Mouse (Mus musculus) ovary, postnatal 14 days (tissue): ENCODE results near the gene Coa3.

Experiments used
- DNase-seq: peaks from one replicate; pipeline ENCODE4 v3.0.0; 2022; ENCODE audit warnings: low spot score

Coa3 gene

DNA sequence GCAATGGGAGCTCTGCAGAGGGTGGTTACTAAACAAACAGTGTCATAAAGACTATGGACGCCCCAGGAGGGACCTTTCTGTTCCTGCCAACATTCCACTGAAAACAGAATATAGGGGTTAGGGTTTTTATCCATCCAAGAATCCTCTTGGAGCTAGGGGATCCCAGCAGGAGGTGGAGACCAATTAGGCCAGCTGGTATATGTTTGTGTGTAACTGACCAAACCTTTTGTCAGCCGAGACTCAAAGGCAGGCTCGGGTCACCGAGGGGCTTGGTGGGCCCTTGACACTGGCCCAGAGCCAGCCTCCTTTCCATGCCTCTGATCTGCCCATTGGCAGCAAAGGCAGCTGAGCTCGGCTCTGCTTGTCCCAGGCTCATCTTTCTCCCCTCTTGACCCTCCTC, 4.0 kb upstream of the Coa3 start:
- no peak for DNase-seq

DNA sequence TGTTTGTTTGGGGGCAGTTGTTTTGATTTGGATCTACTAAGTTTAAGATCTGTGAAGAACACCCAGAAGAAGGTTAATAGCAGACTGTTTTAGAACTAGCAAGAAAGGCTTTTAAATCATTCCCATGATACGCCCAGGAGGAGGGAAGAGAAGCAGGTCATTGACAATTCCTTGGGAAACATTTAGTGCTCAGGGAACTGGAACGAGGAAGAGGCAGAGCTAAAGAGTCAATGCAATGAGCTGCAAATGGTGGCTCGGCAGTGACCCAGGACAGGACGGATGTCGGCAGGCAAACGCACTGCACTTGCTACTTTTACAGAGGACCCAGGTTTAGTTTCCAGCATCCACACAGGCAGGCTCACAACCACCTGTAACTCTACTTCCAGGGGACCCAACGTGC, 1.9 kb upstream of the Coa3 start:
- DNase-seq, result no peak

GRCm38 (mm10) chr11:101279193-101279569, 267 bp upstream of the Coa3 start:
- no peak for DNase-seq

DNA sequence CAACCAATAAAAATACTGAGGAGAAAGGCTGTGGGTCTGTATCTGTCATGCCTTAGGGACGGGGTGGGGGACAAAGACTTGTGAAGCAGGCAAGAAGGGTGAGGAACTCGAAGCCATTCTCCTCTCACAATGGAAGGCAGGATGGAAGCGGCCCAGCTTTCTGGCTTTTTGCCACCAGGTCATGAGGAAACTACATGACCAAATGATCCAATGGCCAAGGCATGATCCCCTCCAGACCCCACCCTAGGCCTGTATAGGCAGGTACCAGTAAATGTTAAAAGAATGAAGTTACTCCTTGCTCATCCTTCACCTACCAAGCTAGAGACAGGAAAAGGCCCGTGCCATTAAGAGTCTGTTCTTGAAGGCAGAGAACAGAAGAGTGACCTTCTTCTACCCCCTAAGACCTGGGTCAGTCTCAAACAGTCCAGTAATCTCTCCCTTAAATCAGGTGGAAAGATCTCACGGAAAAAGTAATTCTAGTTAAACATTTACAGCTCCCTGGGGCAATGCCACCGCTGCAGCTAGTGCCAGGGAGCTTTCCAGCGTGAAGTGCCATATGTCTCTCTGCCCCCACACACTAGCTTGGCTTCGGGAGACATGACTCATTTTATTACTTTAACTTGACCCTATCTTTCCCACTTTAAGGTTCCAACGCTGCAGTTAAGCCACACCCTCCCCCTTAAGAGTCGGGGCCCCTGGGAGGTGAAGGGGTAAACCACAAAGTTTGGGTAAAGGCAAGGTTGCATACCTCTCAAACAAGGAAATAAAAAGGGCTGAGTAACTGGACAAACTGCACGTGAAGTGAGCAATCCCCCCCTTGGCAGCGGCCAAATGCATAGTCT, 1.3 kb downstream of the Coa3 start:
- no peak for DNase-seq

DNA sequence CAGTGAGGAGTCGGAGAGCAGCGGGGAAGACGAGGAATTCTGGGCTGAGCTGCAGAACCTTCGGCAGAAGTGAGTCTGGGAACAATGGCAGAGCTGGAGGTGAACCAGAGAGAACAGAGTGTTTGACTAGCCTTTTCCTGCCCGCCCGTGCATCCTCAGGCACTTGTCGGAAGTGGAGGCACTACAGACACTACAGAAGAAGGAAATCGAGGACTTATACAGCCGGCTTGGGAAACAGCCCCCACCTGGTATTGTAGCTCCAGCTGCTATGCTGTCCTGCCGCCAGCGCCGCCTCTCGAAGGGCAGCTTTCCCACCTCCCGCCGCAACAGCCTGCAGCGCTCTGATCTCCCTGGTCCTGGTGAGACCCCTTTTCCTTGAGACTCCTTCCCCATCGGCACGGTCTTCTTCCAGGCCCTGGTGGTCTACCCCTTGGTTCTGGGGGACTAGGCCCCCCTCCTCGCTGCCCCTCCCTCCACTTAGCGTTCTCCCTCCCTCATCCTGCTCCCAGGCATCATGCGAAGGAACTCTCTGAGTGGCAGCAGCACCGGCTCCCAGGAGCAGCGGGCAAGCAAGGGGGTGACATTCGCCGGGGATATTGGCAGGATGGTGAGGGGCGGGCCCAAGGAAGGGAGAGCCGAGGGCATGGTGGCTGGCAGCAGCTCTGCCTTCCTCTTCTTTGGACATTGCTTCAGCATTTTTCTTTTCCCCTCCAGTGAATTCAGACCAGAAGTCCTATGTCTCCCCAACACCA, 2.4 kb downstream of the Coa3 start:
- DNase-seq, result no peak

GRCm38 (mm10) chr11:101275309-101275708, 3.6 kb downstream of the Coa3 start:
- DNase-seq, result no peak

DNA sequence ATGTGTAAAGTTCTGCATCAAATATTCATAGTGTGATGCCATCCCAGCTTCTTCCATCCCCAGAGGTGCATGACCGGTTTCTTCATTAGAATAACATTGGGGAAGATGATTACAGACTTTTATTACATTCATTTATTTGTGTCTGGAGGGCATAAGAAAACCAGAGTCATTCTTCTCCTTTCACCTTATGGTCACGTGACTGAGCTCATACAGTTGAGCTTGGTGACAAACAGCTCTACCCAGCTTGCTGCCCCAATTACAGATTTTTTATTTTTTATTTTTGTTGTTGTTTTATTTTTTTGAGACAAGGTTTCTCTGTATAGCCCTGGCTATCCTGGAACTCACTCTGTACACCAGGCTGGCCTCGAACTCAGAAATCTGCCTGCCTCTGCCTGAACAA, 6.5 kb downstream of the Coa3 start:
- no peak for DNase-seq

DNA sequence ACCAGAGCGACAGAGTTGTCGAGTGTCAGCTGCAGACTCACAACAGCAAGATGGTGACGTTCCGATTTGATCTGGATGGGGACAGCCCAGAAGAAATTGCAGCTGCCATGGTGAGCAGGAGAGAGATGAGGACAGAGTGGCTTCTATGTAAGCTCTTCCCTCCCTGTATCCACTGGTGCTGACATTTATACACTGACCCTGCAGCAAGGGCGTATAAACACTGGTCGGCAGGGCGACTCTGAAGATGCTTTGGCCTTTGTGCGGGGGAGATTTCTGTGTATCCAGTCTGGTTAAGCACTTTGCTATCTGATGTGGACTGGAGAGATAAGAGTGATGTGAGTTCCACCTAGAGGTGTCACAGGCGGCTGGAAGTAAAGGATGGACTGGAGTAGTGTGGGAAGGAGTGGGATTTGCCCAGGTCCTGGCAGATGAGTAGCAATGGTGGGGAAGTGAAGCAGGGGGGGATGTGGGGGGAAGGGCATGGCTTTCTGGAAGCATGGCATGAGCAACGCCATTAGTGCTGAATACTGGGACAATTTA, 9.3 kb downstream of the Coa3 start:
- no peak for DNase-seq

- no peak for DNase-seq
Observed at GRCm38 (mm10) chr11:101265906-101266305, 13.0 kb downstream of the Coa3 start.

DNA sequence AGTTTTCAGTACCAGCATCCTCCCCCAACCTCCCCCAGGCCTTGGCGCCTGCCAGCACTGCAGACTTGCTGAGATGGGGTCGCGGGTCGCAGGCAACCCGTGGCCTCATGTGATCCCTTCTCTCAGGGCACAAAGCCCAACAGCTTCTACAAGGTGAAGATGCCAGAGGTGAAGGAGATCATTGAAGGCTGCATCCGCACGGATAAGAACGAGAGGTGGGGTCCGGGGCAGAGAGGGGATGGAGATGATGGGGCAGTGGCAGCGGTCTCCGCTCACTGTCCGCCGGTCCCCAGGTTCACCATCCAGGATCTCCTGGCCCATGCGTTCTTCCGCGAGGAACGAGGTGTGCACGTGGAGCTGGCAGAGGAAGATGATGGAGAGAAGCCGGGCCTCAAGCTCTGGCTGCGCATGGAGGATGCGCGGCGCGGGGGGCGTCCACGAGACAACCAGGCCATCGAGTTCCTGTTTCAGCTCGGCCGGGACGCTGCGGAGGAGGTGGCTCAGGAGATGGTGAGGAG, 13.9 kb downstream of the Coa3 start:
- DNase-seq, result no peak

DNA sequence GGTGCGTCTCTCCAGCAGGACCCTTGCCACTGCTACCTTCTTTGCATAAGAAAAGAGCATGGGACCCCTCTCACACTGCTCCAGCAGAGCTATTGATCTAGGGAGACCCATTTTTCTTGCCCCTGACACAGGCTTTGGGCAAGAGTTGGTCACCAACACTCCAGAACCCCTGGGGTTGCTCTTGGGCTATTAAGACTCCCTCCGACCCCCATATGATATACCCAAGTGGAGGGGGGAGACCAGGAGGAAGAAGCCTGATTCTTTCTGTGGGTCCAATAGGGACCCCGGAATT, 15.0 kb downstream of the Coa3 start:
- no peak for DNase-seq

DNA sequence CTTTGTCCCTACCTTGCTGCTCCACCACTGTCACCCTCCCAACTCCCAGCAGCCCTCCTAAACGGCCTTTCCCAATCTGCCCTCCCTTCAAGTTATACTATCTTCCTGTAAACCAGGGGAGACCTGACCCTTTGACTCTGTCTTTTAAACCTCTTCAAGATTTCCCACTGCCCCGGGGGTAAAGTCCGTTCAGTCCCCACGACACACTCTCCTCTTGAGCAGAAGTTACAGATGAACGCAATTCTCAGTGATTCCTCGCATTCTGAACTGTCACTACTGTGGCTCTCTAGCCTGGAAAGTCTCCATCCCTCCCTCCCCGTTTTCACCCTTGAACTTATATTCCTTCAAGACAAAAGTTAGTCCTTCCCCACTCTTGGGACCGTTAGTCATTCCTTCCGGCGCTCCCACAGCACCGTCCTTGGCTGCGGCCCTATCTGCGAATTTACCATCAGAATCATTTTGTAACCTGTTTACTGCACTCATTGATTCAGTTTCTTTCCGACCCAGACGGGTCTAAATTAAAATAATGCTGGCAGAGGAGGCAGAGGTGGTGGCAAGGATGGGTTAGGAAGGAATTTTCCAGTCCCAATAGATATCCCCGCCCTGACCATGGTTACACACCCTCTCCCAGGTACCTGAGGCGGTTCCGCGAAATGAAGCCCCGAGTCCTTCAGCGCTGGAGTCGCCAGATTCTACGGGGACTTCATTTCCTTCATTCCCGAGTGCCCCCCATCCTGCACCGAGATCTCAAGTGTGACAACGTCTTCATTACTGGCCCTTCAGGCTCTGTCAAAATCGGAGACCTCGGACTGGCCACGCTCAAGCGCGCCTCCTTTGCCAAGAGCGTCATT, 15.6 kb downstream of the Coa3 start:
- DNase-seq, result no peak

GRCm38 (mm10) chr11:101262272-101262967, 16.5 kb downstream of the Coa3 start:
- no peak for DNase-seq

DNA sequence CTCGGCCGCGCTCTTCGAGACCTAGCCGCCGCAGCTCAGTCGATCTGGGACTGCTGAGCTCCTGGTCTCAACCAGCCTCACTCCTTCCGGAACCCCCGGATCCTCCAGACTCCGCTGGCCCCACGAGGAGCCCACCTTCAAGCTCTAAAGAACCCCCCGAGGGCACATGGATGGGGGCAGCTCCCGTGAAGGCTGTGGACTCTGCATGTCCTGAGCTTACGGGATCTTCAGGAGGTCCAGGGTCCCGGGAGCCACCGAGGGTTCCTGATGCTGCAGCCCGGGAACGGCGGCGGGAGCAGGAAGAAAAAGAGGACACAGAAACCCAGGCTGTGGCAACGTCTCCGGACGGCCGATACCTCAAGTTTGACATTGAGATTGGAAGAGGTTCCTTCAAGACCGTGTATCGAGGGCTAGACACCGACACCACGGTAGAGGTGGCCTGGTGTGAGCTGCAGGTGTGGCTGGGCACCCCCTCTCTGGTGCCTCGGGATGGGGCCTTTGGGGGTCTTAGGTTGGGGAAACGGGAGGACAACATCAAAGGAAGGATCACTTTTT, 18.0 kb downstream of the Coa3 start:
- no peak for DNase-seq

GRCm38 (mm10) chr11:101259948-101260825, 18.7 kb downstream of the Coa3 start, which contains the start of gene Wnk4:
Gene Wnk4 (plus strand): TSS chr11:101260567.
- peak; percentile 58 for DNase-seq

- DNase-seq, result peak; percentile 68
Observed at GRCm38 (mm10) chr11:101259261-101259712, 19.6 kb downstream of the Coa3 start.

GRCm38 (mm10) chr11:101255826-101256775, 22.8 kb downstream of the Coa3 start:
- no peak for DNase-seq

DNA sequence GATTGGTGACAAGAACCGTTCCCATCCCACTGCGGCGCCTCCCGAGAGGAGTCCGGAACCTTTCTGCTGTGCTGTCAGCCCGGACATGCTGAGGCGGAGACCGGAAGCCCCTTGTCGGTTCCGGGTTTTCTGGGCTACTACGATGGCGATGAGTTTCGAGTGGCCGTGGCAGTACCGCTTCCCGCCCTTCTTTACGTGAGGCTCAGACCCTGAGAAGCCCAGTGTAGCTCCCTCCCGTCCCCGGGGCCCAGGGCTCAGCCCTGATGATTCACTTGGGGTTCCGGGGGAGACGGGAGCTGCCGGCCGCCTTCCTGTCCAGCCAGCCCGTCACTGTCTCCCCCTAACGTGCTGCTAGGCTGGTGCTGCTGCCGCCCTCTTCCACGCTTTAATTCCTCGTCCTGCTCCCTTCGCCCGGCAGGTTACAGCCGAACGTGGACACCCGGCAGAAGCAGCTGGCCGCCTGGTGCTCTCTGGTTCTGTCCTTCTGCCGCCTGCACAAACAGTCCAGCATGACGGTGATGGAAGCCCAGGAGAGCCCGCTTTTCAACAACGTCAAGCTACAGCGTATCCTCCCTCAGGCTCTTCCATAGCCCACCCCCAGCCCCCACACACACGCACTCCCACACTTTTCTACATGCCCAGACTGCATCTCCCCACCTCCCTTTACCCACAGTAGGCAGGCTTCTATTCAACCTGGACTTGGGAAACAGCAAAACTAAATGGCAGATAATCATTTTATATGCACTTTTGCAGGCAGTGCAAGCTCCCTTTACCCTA, 25.1 kb downstream of the Coa3 start, which contains the start of gene Vps25:
Vps25 (plus strand) TSS at position 95 of the 777 bp plus-strand sequence.
- DNase-seq, result peak; percentile 81
